Mouse (Mus musculus): ENCODE data around the gene Gng5. TPM values are rescaled to one million over a fixed set of nuclear protein-coding genes. Genes with fewer than 3 reads are reported as not detected.

Gng5 gene
- total RNA-seq, 1 experiment from 2014 or later = 261 TPM

- no peak for DNase-seq
Measured at GRCm38 (mm10) chr3:146540521-146541273, 41.1 kb downstream of the Gng5 start.

- no peak for DNase-seq
Measured at GRCm38 (mm10) chr3:146543632-146544031, 44.0 kb downstream of the Gng5 start.

- no peak for DNase-seq
Measured at GRCm38 (mm10) chr3:146554816-146555215, 55.2 kb downstream of the Gng5 start.

Other genes starting within 250 kb of the Gng5 start
- gene Ssx2ip, start 95.2 kb upstream of the Gng5 start, total RNA-seq (2021) = 7.5 and 11.6 TPM in 2 replicates
- 11.9 and 16.2 TPM in 2 replicates for gene Ctbs, start 50.0 kb upstream of the Gng5 start, total RNA-seq (2021)
- 3.9 and 6.2 TPM in 2 replicates for gene Spata1, start 54 bp upstream of the Gng5 start, total RNA-seq (2021)
- 36.3 and 42.2 TPM in 2 replicates for gene Rpf1, start 21.6 kb downstream of the Gng5 start, total RNA-seq (2021)
- 13.0 TPM in 1 of 2 replicates, not detected in the other for gene Uox, start 70.6 kb downstream of the Gng5 start, total RNA-seq (2021)
- gene Dnase2b, start 115.8 kb downstream of the Gng5 start, total RNA-seq (2021) = 0.33 TPM in 1 of 2 replicates, not detected in the other
- gene 4930503B20Rik, start 151.5 kb downstream of the Gng5 start, total RNA-seq (2021) = 0.33 TPM in 1 of 2 replicates, not detected in the other
- gene Samd13, start 185.8 kb downstream of the Gng5 start, total RNA-seq (2021) = 0.82 TPM in 1 of 2 replicates, not detected in the other